Mouse (Mus musculus): Measurements from ENCODE around the gene Gm49373. TPM values are rescaled to one million over a fixed set of nuclear protein-coding genes. Genes with fewer than 3 reads are reported as not detected.

Gm49373 gene
- total and polyA plus RNA-seq, 3 experiments = 0.60 to 1.5 (median 0.85) TPM

DNA sequence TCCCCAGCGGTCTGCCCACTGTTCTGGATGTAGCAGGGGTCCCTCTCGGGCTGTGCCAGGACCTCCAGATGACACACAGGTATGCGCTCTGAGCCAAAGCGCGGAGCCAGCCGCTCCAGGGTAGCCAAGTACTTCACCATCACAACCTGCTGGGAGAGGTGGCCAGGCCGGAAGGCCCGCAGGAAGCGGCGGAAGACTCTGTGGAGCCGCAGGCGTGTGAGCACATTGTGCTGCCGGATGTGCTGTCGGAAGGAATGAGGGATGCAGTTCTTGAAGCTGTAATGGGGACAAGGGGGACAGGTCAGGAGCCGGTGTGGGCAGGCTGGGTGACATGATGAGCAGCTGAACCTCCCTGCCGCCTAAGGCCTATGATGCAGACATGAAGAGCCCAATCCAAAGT, 48.6 kb upstream of the Gm49373 start:
- Histone ChIP-seq H3K27me3 (replicated peaks) (no peaks in the 10 kb centered on the region), H3K9me3 (replicated peaks; ENCODE audit: low read length) (no peaks in the 10 kb centered on the region), H3K36me3 (replicated peaks in 1 of 2; ENCODE audit: control insufficient read depth in 1 of 2, insufficient read depth in 1 of 2, low read length in 1 of 2) (peaks cover 76 to 82% of the 10 kb centered on the region in 2 experiments), H3K79me2 (replicated peaks; ENCODE audit: control insufficient read depth, extremely low read depth, insufficient read depth, poor library complexity, severe bottlenecking) (0 out of 2 replicates have a peak, but pooled peaks cover 6% of the 10 kb centered on the region), H3K4me3 (replicated peaks in 1 of 3; ENCODE audit: low read depth in 2 of 3, low read length in 2 of 3, poor library complexity in 1 of 3) (no peak overlapping the region), H3K27ac (ENCODE audit: insufficient read depth, low read depth) (no peak overlapping the region), H3K4me2 (ENCODE audit: insufficient read depth, low read depth, poor library complexity, severe bottlenecking) (no peak overlapping the region), H3K9ac (ENCODE audit: insufficient read depth, low read depth) (no peak overlapping the region), H3K4me1 (ENCODE audit: control insufficient read depth in 1 of 2, insufficient read depth in 2 of 2) (peaks cover 16 to 29% of the 10 kb centered on the region in 2 experiments)
- dilution Hi-C loops (cut with MboI; ENCODE audit: extremely low pct_ligation_motif_present, extremely low pct_unique_long_range_greater_than_20kb, low sequenced_read_pairs) = no loop called here
- in situ Hi-C loops (cut with MboI; ENCODE audit: low pct_ligation_motif_present, low pct_unique_long_range_greater_than_20kb, low sequenced_read_pairs) = no loop called here
- TF ChIP-seq ZKSCAN1 (IDR thresholded peaks at IDR 0.05; ENCODE audit: borderline replicate concordance, low read depth, low read length) = no peak
- TF ChIP-seq MYC (IDR thresholded peaks at IDR 0.05; ENCODE audit: low read depth, low read length) = no peak
- no peak for TF ChIP-seq KAT2A (IDR thresholded peaks at IDR 0.05; ENCODE audit: insufficient replicate concordance, low read length)
- no peak for TF ChIP-seq TCF12 (IDR thresholded peaks at IDR 0.05; ENCODE audit: low read depth, low read length)
- no peak for TF ChIP-seq USF2 (conservative IDR thresholded peaks at IDR 0.05; ENCODE audit: low read depth, low read length)
- no peak for TF ChIP-seq MAX (IDR thresholded peaks at IDR 0.05; ENCODE audit: low read length)
- no peak for TF ChIP-seq ZC3H11A (IDR thresholded peaks at IDR 0.05; ENCODE audit: low read depth, low read length)
- TF ChIP-seq SIN3A (IDR thresholded peaks at IDR 0.05; ENCODE audit: low read length) = no peak
- no peak for TF ChIP-seq NRF1 (IDR thresholded peaks at IDR 0.05; ENCODE audit: low read depth, low read length)
- no peak for TF ChIP-seq UBTF (IDR thresholded peaks at IDR 0.05; ENCODE audit: low read depth, low read length)
- TF ChIP-seq ELF1 (IDR thresholded peaks at IDR 0.05; ENCODE audit: low read depth, low read length) = no peak
- TF ChIP-seq CTCF (conservative IDR thresholded peaks at IDR 0.05 in 1 of 2, IDR thresholded peaks at IDR 0.05 in 1 of 2; ENCODE audit: low read depth in 2 of 2, low read length in 2 of 2) = no peak
- no peak for TF ChIP-seq GABPA (IDR thresholded peaks at IDR 0.05; ENCODE audit: insufficient replicate concordance, low read depth, low read length)
- no peak for TF ChIP-seq PAX5 (IDR thresholded peaks at IDR 0.05; ENCODE audit: low read length)
- no peak for TF ChIP-seq ZMIZ1 (IDR thresholded peaks at IDR 0.05; ENCODE audit: low read depth, low read length)
- TF ChIP-seq MEF2A (IDR thresholded peaks at IDR 0.05; ENCODE audit: borderline replicate concordance, low read depth, low read length) = no peak
- TF ChIP-seq POLR2A (IDR thresholded peaks at IDR 0.05; ENCODE audit: low read depth, low read length) = no peak
- no peak for DNase-seq (ENCODE audit: extremely low read depth)

DNA sequence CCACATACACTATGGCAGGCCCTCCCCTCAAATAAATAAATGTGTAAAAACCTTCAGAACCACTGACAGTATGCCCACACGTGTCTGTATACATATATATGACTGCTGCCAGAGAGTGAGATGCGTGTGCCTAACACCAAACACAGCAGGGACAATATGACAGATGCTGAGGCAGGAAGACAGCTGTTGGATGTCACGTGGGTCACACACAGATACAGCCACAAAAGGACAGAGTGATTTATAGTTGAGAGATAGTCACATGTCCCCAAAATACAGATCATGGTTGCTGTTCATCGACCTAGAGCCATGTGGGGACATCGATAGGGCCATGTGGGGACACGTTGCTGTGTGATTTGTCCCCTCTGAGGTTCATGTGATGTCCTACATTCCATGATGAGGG, 44.2 kb upstream of the Gm49373 start:
- in situ Hi-C loops (cut with MboI; ENCODE audit: low pct_ligation_motif_present, low pct_unique_long_range_greater_than_20kb, low sequenced_read_pairs) = no loop called here
- Histone ChIP-seq H3K4me2 (ENCODE audit: insufficient read depth, low read depth, poor library complexity, severe bottlenecking) (no peak overlapping the region), H3K4me1 (ENCODE audit: control insufficient read depth in 1 of 2, insufficient read depth in 2 of 2) (0 out of 4 replicates have a peak, but pooled peaks cover 0 to 5% of the 10 kb centered on the region in 2 experiments), H3K79me2 (replicated peaks; ENCODE audit: control insufficient read depth, extremely low read depth, insufficient read depth, poor library complexity, severe bottlenecking) (no peaks in the 10 kb centered on the region), H3K27me3 (replicated peaks) (no peaks in the 10 kb centered on the region), H3K4me3 (replicated peaks in 1 of 3; ENCODE audit: low read depth in 2 of 3, low read length in 2 of 3, poor library complexity in 1 of 3) (no peak overlapping the region), H3K9ac (ENCODE audit: insufficient read depth, low read depth) (no peak overlapping the region), H3K9me3 (replicated peaks; ENCODE audit: low read length) (no peaks in the 10 kb centered on the region), H3K27ac (ENCODE audit: insufficient read depth, low read depth) (no peak overlapping the region; the same call in 1 of the 2 replicates), H3K36me3 (replicated peaks in 1 of 2; ENCODE audit: control insufficient read depth in 1 of 2, insufficient read depth in 1 of 2, low read length in 1 of 2) (peaks cover 77 to 81% of the 10 kb centered on the region in 2 experiments)
- DNase-seq (ENCODE audit: extremely low read depth) = no peak
- dilution Hi-C loops (cut with MboI; ENCODE audit: extremely low pct_ligation_motif_present, extremely low pct_unique_long_range_greater_than_20kb, low sequenced_read_pairs) = no loop called here
- TF ChIP-seq BHLHE40 (IDR thresholded peaks at IDR 0.05; ENCODE audit: low read depth, low read length) = no peak
- no peak for TF ChIP-seq NELFE (IDR thresholded peaks at IDR 0.05; ENCODE audit: low read depth, low read length)
- no peak for TF ChIP-seq ELF1 (IDR thresholded peaks at IDR 0.05; ENCODE audit: low read depth, low read length)
- TF ChIP-seq ZC3H11A (IDR thresholded peaks at IDR 0.05; ENCODE audit: low read depth, low read length) = no peak
- TF ChIP-seq MAFK (IDR thresholded peaks at IDR 0.05; ENCODE audit: insufficient replicate concordance, low read length) = no peak
- no peak for TF ChIP-seq MAX (IDR thresholded peaks at IDR 0.05; ENCODE audit: low read length)
- TF ChIP-seq KAT2A (IDR thresholded peaks at IDR 0.05; ENCODE audit: insufficient replicate concordance, low read length) = no peak
- no peak for TF ChIP-seq SIN3A (IDR thresholded peaks at IDR 0.05; ENCODE audit: low read length)
- no peak for TF ChIP-seq ZNF384 (IDR thresholded peaks at IDR 0.05; ENCODE audit: low read depth, low read length)
- no peak for TF ChIP-seq POLR2AphosphoS2 (IDR thresholded peaks at IDR 0.05; ENCODE audit: low read depth, low read length)
- no peak for TF ChIP-seq MYC (IDR thresholded peaks at IDR 0.05; ENCODE audit: low read depth, low read length)
- TF ChIP-seq MEF2A (IDR thresholded peaks at IDR 0.05; ENCODE audit: borderline replicate concordance, low read depth, low read length) = no peak
- TF ChIP-seq IRF4 (IDR thresholded peaks at IDR 0.05; ENCODE audit: low read depth, low read length) = no peak
- TF ChIP-seq TCF12 (IDR thresholded peaks at IDR 0.05; ENCODE audit: low read depth, low read length) = no peak
- TF ChIP-seq CHD2 (IDR thresholded peaks at IDR 0.05; ENCODE audit: low read length) = no peak
- TF ChIP-seq JUN (IDR thresholded peaks at IDR 0.05; ENCODE audit: insufficient read depth, low read depth, low read length) = no peak
- no peak for TF ChIP-seq MAZ (IDR thresholded peaks at IDR 0.05; ENCODE audit: low read depth, low read length)

All from CH12.LX (cell line).